8 mouse cellular contexts compared by ENCODE assay signal in the genomic region with DNA sequence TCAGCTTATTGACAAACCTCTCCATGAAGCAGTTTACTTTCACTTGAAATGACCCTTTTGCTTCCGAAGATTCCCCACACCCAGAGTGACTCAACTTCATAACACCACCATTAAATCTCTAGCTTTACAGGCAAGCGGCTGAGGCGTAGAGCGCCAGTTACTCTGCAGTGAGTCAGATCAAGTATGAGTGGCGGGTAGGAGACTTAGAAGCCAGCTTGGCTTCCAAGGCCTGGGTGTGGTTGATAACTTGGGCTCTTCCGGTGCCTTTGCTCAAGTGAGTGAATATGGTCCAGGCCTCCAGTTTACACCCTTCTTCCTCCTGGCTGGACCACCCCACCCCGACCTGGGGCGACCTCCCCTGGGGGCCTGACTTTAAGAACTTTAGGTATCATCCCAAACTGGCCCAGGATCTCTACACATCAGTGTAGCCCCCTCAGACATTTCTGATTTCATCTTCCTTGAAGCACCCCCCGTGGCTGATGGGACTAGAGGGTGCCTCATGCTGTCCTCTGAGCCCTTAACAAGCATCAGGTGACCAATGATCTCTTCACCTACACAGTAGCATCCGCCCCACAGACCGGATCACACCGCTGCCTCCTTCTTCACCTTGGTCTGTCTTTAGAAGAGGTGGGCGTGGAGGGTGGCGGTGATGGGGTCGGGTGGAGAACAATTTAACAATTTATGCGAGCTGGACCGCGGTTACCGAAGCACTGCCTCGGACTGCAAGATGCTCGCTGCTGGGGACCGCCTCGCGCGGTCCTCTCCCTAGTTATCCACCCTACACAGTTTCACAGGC. TPM values are rescaled to one million over a fixed set of nuclear protein-coding genes. Genes with fewer than 3 reads are reported as not detected.
DNase-seq lines count a peak whose midpoint lies in the region; ATAC-seq and TF ChIP-seq lines count a peak whose summit lies in the region.

No protein-coding gene starts in this region.

- H3K4me1 ChIP-seq in E14TG2a.4 (replicated peaks; ENCODE audit: low read depth, low read length): peaks cover 42% of the 10 kb centered on the region
- H3K4me1 ChIP-seq in embryonic facial prominence, embryonic 14.5 days (ENCODE audit: control insufficient read depth, insufficient read depth, low read length): no peaks in the 10 kb centered on the region
- peaks cover 28% of the 10 kb centered on the region for H3K4me1 ChIP-seq in limb, embryonic 10.5 days
- H3K4me1 ChIP-seq in neural tube, embryonic 14.5 days (ENCODE audit: control insufficient read depth, insufficient read depth, low read length): peaks cover 12% of the 10 kb centered on the region

- no peak overlapping the region for H3K27ac ChIP-seq in embryonic facial prominence, embryonic 14.5 days (replicated peaks; ENCODE audit: low read depth, low read length)
- peak overlapping the region; percentile 79 for H3K27ac ChIP-seq in limb, embryonic 10.5 days
- H3K27ac ChIP-seq in neural tube, embryonic 14.5 days (ENCODE audit: low read depth, low read length): no peak overlapping the region

- WGBS in embryonic facial prominence, embryonic 14.5 days: 19% methylated on average over 25 of the region's 25 CpGs
- 15% methylated on average over 25 of the region's 25 CpGs for WGBS in limb, embryonic 10.5 days
- WGBS in neural tube, embryonic 14.5 days: 20% methylated on average over 25 of the region's 25 CpGs

- H3K9ac ChIP-seq in embryonic facial prominence, embryonic 14.5 days (ENCODE audit: low read depth, low read length): peak overlapping the region; percentile 72
- peak overlapping the region; percentile 39; the same call in 1 of the 2 replicates for H3K9ac ChIP-seq in neural tube, embryonic 14.5 days (replicated peaks; ENCODE audit: low read depth, low read length)

- 0 out of 2 replicates have a peak, but pooled peaks have one; percentile 3 for ATAC-seq in embryonic facial prominence, embryonic 14.5 days (ENCODE audit: low read depth)
- peak; percentile 48 for ATAC-seq in neural tube, embryonic 14.5 days (ENCODE audit: low read depth)

- no peaks in the 10 kb centered on the region for H3K9me3 ChIP-seq in E14TG2a.4 (ENCODE audit: low read length)
- H3K9me3 ChIP-seq in embryonic facial prominence, embryonic 14.5 days (ENCODE audit: control insufficient read depth, low read length): no peaks in the 10 kb centered on the region
- no peaks in the 10 kb centered on the region for H3K9me3 ChIP-seq in limb, embryonic 10.5 days (replicated peaks)
- H3K9me3 ChIP-seq in neural tube, embryonic 14.5 days (ENCODE audit: control insufficient read depth, low read length): no peaks in the 10 kb centered on the region

- peaks cover 50% of the 10 kb centered on the region for H3K27me3 ChIP-seq in E14TG2a.4 (ENCODE audit: insufficient read depth, low read length)
- H3K27me3 ChIP-seq in embryonic facial prominence, embryonic 14.5 days (replicated peaks; ENCODE audit: control insufficient read depth, insufficient read depth, low read length): peaks cover 6% of the 10 kb centered on the region; the same call in 1 of the 2 replicates
- peaks cover 46% of the 10 kb centered on the region for H3K27me3 ChIP-seq in limb, embryonic 10.5 days (ENCODE audit: low read depth, poor library complexity, severe bottlenecking)
- H3K27me3 ChIP-seq in neural tube, embryonic 14.5 days (ENCODE audit: control insufficient read depth, insufficient read depth, low read length): peaks cover 14% of the 10 kb centered on the region

- TF ChIP-seq CTCF in E14TG2a.4 (conservative IDR thresholded peaks at IDR 0.05; ENCODE audit: low read length): no peak

- peak overlapping the region; percentile 100 for H3K4me2 ChIP-seq in embryonic facial prominence, embryonic 14.5 days (ENCODE audit: low read depth, low read length)
- peak overlapping the region; percentile 100 for H3K4me2 ChIP-seq in neural tube, embryonic 14.5 days (ENCODE audit: low read depth, low read length)

- peak overlapping the region; percentile 77 for H3K4me3 ChIP-seq in E14TG2a.4 (replicated peaks; ENCODE audit: low read length)
- H3K4me3 ChIP-seq in embryonic facial prominence, embryonic 14.5 days (ENCODE audit: low read depth, low read length): peak overlapping the region; percentile 71
- H3K4me3 ChIP-seq in limb, embryonic 10.5 days: peak overlapping the region; percentile 72
- H3K4me3 ChIP-seq in neural tube, embryonic 14.5 days (ENCODE audit: low read depth, low read length): peak overlapping the region; percentile 46

- DNase-seq in kidney, adult 11 months: peak; percentile 8
- no peak for DNase-seq in kidney, postnatal 25 days
- DNase-seq in embryonic facial prominence, embryonic 14.5 days (ENCODE audit: low spot score): no peak
- DNase-seq in limb, embryonic 10.5 days (ENCODE audit: low spot score): no peak
- no peak for DNase-seq in adrenal gland, postnatal 14 days
- no peak for DNase-seq in left cerebral cortex, adult 8-10 months (ENCODE audit: low spot score in 2 of 2)

- no peaks in the 10 kb centered on the region for H3K36me3 ChIP-seq in E14TG2a.4 (ENCODE audit: insufficient read depth, low read length)
- H3K36me3 ChIP-seq in embryonic facial prominence, embryonic 14.5 days (ENCODE audit: control insufficient read depth, insufficient read depth, low read length): no peaks in the 10 kb centered on the region
- H3K36me3 ChIP-seq in limb, embryonic 10.5 days: no peaks in the 10 kb centered on the region
- H3K36me3 ChIP-seq in neural tube, embryonic 14.5 days (ENCODE audit: control insufficient read depth, insufficient read depth, low read length): no peaks in the 10 kb centered on the region

RNA-seq across cellular contexts. Expression of a gene that starts 0.7 kb away (rescaled TPM):
- polyA plus RNA-seq in embryonic facial prominence, embryonic 14.5 days (2014; fragmentation: Nextera tagmentation; extraction: Ambion mirVana): 17.9 and 20.2 TPM in 2 replicates
- 5.4 and 5.9 TPM in 2 replicates for polyA plus RNA-seq in limb, embryonic 10.5 days (2016; fragmentation: Nextera tagmentation; extraction: Ambion mirVana)
- 2.9 and 3.0 TPM in 2 replicates for polyA plus RNA-seq in neural tube, embryonic 14.5 days (2014; fragmentation: Nextera tagmentation; extraction: Ambion mirVana)
- 61.9 and 67.6 TPM in 2 replicates for total RNA-seq in adrenal gland, postnatal 14 days (2021)
- 10 to 100 TPM; 30.6 to 49.4 (median 43.4) TPM for total RNA-seq in left cerebral cortex, adult 8-10 months (2022)
